Mouse (Mus musculus) erythroblast, embryonic 14.5 days (primary cell): ENCODE data around the gene Slc37a2. TPM values are rescaled to one million over a fixed set of nuclear protein-coding genes. Genes with fewer than 3 reads are reported as not detected.

Experiments
- H3K27me3 ChIP-seq: 2 replicates; pipeline ENCODE4 v1.6.1; 2012; ENCODE audit warnings: inconsistent platforms; ENCODE audit not compliant: control insufficient read depth
- H3K36me3 ChIP-seq: 2 replicates; pipeline ENCODE4 v1.6.1; 2012; ENCODE audit warnings: mild to moderate bottlenecking, inconsistent platforms; ENCODE audit not compliant: control insufficient read depth
- H3K4me1 ChIP-seq: 2 replicates; pipeline ENCODE4 v1.6.1; 2012; ENCODE audit warnings: inconsistent platforms; ENCODE audit not compliant: control insufficient read depth
- H3K4me3 ChIP-seq: replicated peaks from 2 replicates; pipeline ENCODE3; 2012; ENCODE audit warnings: moderate library complexity, mild to moderate bottlenecking, inconsistent platforms
- H3K9me3 ChIP-seq: 2 replicates; pipeline ENCODE4 v1.6.1; 2012; ENCODE audit warnings: low read length, inconsistent platforms, mixed read lengths; ENCODE audit not compliant: control insufficient read depth
- GATA1 ChIP-seq: IDR thresholded peaks from 2 replicates; pipeline ENCODE4 v1.6.1; 2012; ENCODE audit warnings: low read length, inconsistent platforms, mixed read lengths
- TAL1 ChIP-seq: IDR thresholded peaks from 3 replicates; pipeline ENCODE4 v1.6.1; 2012; ENCODE audit warnings: low read length, inconsistent platforms, mixed read lengths
- polyA plus RNA-seq: library from polyadenylated mRNA; stranded (reverse); fragments of >175 nt; gene quantifications from 2 replicates; pipeline ENCODE4 v1.2.3, GENCODE M21; 2012

The Slc37a2 gene
- polyA plus RNA-seq, 1 experiment = not detected

DNA sequence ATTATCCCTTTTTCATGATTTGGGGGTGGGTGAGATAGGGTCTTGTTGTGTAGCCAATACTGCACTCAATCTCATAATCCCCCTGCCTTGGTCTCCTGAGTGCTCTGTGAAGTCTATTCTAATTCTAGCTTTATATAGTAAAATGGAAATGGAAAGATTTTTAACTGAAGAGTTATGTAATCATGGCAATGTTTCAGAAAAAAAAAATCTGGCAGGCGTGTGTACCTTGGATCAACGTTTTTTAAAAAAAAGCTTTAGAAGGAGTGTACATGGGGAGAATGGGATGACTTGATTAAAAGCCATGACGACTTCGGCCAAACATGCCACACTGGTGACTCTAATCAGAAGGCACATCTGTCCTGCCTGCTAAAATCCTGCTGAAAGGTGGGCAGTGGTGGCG is 68.1 kb downstream of the Slc37a2 start:
- no peaks in the 10 kb centered on the region for H3K27me3 ChIP-seq
- H3K9me3 ChIP-seq = no peaks in the 10 kb centered on the region
- TF ChIP-seq TAL1 = no peak
- TF ChIP-seq GATA1 = no peak
- H3K4me3 ChIP-seq = no peak overlapping the region
- no peaks in the 10 kb centered on the region for H3K36me3 ChIP-seq
- H3K4me1 ChIP-seq = no peaks in the 10 kb centered on the region

GRCm38 (mm10) chr9:37183176-37183575 is 72.4 kb downstream of the Slc37a2 start:
- Histone ChIP-seq H3K9me3 (no peaks in the 10 kb centered on the region), H3K4me3 (no peak overlapping the region), H3K4me1 (no peaks in the 10 kb centered on the region), H3K27me3 (no peaks in the 10 kb centered on the region), H3K36me3 (no peaks in the 10 kb centered on the region)
- no peak for TF ChIP-seq GATA1
- TF ChIP-seq TAL1 = no peak

DNA sequence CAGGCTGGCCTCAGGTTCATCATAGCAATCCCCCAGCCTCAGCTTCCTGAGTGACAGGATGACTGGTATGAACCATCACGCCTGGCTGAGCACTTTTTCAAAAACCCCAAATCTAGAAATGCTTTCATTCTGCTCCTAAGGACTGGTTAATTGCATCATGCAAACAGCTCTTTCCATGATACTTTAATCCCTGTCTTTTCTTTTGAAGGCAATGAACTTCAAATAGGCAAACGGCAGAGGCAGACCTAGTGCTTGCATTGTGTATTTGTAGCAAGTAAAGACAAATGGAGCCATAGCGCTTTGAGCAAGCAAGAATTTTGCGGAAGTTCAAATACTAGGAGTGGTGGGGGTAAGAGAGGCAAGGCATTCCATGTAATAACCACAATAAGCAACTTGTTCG is 73.9 kb downstream of the Slc37a2 start:
- no peaks in the 10 kb centered on the region for H3K9me3 ChIP-seq
- no peaks in the 10 kb centered on the region for H3K27me3 ChIP-seq
- H3K4me3 ChIP-seq = no peak overlapping the region
- H3K36me3 ChIP-seq = no peaks in the 10 kb centered on the region
- no peak for TF ChIP-seq GATA1
- no peak for TF ChIP-seq TAL1
- H3K4me1 ChIP-seq = no peaks in the 10 kb centered on the region

- Histone ChIP-seq H3K27me3 (no peaks in the 10 kb centered on the region), H3K4me3 (no peak overlapping the region), H3K36me3 (no peaks in the 10 kb centered on the region), H3K4me1 (no peaks in the 10 kb centered on the region), H3K9me3 (no peaks in the 10 kb centered on the region)
- no peak for TF ChIP-seq GATA1
- TF ChIP-seq TAL1 = no peak
Observed at GRCm38 (mm10) chr9:37179596-37179995, 75.9 kb downstream of the Slc37a2 start.

DNA sequence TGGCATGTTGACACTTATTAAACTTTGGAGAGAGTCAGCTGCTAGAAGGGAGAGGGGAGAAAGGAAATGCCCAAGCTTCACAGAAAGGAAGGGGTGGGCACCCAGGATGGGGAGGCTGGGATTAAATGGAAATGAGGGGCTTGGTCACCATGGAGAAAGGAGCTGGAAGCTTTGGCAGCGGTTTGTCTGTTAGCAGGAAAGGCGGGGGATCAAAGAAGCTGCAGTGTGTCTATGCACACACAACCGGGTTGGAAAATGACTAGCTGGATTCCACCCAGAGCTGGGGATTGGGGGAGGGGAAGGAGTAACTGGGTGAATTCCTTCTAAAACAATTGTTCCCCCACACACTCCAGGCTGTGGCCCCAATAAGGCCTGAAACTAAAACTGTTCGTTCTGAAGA is 76.6 kb downstream of the Slc37a2 start:
- TF ChIP-seq TAL1 = no peak

More for the DNA sequence above, 76.6 kb downstream of the Slc37a2 start:
- no peaks in the 10 kb centered on the region for H3K4me1 ChIP-seq
- no peaks in the 10 kb centered on the region for H3K9me3 ChIP-seq
- H3K36me3 ChIP-seq = no peaks in the 10 kb centered on the region
- H3K27me3 ChIP-seq = no peaks in the 10 kb centered on the region
- H3K4me3 ChIP-seq = no peak overlapping the region

Other genes starting within 250 kb of the Slc37a2 start
- not detected in 2 replicates for gene Pknox2, start 108.3 kb downstream of the Slc37a2 start, polyA plus RNA-seq
- 0.06 TPM in 1 of 2 replicates, not detected in the other for gene Tmem218, start 47.5 kb downstream of the Slc37a2 start, polyA plus RNA-seq
- 0.13 and 0.28 TPM in 2 replicates for gene Ccdc15, start 92.7 kb upstream of the Slc37a2 start, polyA plus RNA-seq
- gene Hepacam, start 111.6 kb upstream of the Slc37a2 start, polyA plus RNA-seq = not detected in 2 replicates
- 0.02 and 0.23 TPM in 2 replicates for gene Robo4, start 146.2 kb upstream of the Slc37a2 start, polyA plus RNA-seq
- 0.05 and 0.08 TPM in 2 replicates for gene Robo3, start 177.5 kb upstream of the Slc37a2 start, polyA plus RNA-seq
- 0.21 and 0.63 TPM in 2 replicates for gene Msantd2, start 233.6 kb upstream of the Slc37a2 start, polyA plus RNA-seq